Mouse (Mus musculus) spleen, adult 2 months (tissue): ENCODE measurements around the gene Wdr59. TPM values are rescaled to one million over a fixed set of nuclear protein-coding genes. Genes with fewer than 3 reads are reported as not detected.

Source experiments
- DNase-seq, 2 experiments: peaks; one replicate each; pipeline versions ENCODE4 v3.0.0 to v3.0.0-alpha.2; 2012 to 2021; ENCODE audit warnings: low spot score in 2 of 2, low read depth in 1 of 2
- H3K27ac ChIP-seq: fragments of 200-500 bp; 2 replicates; pipeline ENCODE4 v1.5.1; 2012; ENCODE audit warnings: low read length, inconsistent platforms; ENCODE audit not compliant: insufficient read depth
- H3K27me3 ChIP-seq: fragments of 200-500 bp; 2 replicates; pipeline ENCODE4 v1.6.1; 2012; ENCODE audit warnings: mild to moderate bottlenecking, moderate library complexity, low read length, inconsistent platforms; ENCODE audit not compliant: control insufficient read depth, insufficient read depth
- H3K36me3 ChIP-seq: fragments of 200-500 bp; 2 replicates; pipeline ENCODE4 v1.6.1; 2012; ENCODE audit warnings: mild to moderate bottlenecking, low read length, inconsistent platforms; ENCODE audit not compliant: control insufficient read depth, insufficient read depth
- H3K4me1 ChIP-seq: fragments of 200-500 bp; 2 replicates; pipeline ENCODE4 v1.6.1; 2011; ENCODE audit warnings: inconsistent platforms; ENCODE audit not compliant: control insufficient read depth, insufficient read depth, insufficient read length
- H3K4me3 ChIP-seq: fragments of 200-500 bp; 2 replicates; pipeline ENCODE4 v1.5.1; 2011; ENCODE audit warnings: mild to moderate bottlenecking, inconsistent platforms; ENCODE audit not compliant: insufficient read depth, insufficient read length; ENCODE audit errors: extremely low read depth
- CTCF ChIP-seq: fragments of 200-500 bp; IDR thresholded peaks from 2 replicates; pipeline ENCODE4 v1.5.1; 2011; ENCODE audit warnings: mild to moderate bottlenecking, inconsistent platforms; ENCODE audit not compliant: insufficient read depth, insufficient read length, insufficient replicate concordance; ENCODE audit errors: extremely low read depth
- POLR2A ChIP-seq: fragments of 200-500 bp; IDR thresholded peaks from 2 replicates; pipeline ENCODE4 v1.6.1; 2011; ENCODE audit warnings: low read depth, low read length, inconsistent platforms
- WGBS: fragments of 180-500 bp; shearing (Covaris S2); methylation state at CpG from one replicate; pipeline ENCODE4 v1.1.7; 2018; 5-methylcytosine and 5-hydroxymethylcytosine counted together
- polyA plus RNA-seq: library from polyadenylated mRNA; depleted of rRNA; stranded (reverse); fragments of >200 nt; gene quantifications from 2 replicates; pipeline ENCODE4 v1.2.3, GENCODE M21; 2012

The Wdr59 gene
- polyA plus RNA-seq, 1 experiment, result 4.6 TPM

DNA sequence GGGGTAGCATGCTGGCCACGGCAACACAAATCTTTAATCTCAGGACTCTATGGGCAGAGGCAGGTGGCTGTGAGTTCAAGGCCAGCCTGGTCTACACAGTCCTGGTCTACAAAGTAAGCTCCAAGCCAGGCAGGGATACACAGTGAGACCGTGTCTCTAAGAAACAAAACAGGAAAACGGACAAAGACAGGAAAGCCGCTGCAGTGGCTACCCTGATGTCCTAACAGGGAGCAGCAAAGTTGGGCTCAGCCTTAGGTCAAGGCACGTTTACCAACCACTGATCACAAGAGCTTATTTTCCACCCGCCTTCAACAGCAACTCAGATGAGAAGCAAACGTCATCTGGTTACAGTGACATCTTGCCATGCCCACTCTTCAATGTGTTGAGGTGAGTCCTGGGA lies 25.6 kb downstream of the Wdr59 start:
- Histone ChIP-seq H3K4me1 (no peaks in the 10 kb centered on the region), H3K4me3 (no peak overlapping the region), H3K36me3 (peaks cover 14% of the 10 kb centered on the region), H3K27ac (no peak overlapping the region), H3K27me3 (no peaks in the 10 kb centered on the region)
- no peak for TF ChIP-seq CTCF
- no peak for TF ChIP-seq POLR2A
- WGBS, result 87% methylated on average over 7 of the region's 7 CpGs
- no peak for DNase-seq

DNA sequence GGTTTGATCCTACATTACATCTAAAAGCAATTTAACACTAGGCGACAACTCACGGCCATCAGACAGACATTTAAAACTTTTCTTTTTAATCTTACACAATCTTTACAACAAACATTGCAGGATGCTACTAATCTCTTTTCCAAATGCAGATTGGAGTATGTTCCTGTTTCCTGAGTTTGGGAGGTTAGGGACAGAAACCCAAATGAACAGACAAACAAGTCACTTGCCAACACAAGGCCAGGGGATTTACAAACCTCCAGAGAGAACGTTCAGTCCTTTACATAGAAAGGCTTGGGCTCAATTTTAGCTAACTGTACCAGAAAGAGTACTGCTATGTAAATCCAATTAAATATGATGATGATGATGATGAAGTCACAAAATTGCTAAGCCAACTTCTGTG lies 28.7 kb downstream of the Wdr59 start:
- 92% methylated on average over 3 of the region's 3 CpGs for WGBS
- peaks cover 14% of the 10 kb centered on the region for H3K36me3 ChIP-seq
- H3K27ac ChIP-seq, result no peak overlapping the region
- H3K27me3 ChIP-seq, result no peaks in the 10 kb centered on the region
- H3K4me1 ChIP-seq, result no peaks in the 10 kb centered on the region
- TF ChIP-seq CTCF (no peak), POLR2A (no peak)
- H3K4me3 ChIP-seq, result no peak overlapping the region
- DNase-seq, result no peak

DNA sequence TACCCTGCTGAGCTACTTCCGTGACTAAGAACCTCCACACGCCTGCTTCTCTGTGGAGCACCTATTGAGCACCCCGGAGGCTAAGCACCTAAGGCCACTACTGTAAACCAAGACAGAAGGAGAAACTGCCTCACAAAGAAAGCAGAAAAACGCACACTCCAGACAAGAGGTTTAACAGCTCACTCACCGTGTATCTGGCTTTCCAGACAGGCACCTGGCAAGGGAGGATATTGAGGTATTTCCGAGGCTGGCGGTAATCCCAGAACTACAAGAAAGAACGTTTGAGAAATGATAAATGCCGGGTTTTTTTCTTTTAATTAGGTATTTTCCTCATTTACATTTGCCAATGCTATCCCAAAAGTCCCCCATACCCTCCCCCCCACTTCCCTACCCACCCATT lies 29.4 kb downstream of the Wdr59 start:
- no peak overlapping the region for H3K4me3 ChIP-seq
- WGBS, result 92% methylated on average over 9 of the region's 9 CpGs

DNA sequence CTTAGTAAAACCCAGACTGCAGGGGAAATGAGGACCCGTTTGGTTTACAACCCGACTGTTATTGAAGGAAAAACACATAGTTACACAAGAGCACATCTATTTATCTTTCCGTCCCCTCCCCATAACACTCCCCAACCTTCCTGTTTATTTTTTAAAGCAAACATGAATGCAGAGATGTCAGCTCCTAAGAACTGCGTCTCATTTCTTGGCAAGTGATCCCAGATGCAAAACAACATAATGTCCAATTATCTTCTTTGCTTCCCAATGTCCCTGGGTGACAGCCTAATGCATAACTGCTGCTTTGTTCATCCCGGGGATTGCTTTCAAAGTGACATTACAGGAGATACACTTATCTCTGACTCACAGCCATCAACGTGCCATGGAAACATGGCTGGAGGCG lies 30.7 kb downstream of the Wdr59 start:
- DNase-seq, result no peak
- no peak for TF ChIP-seq CTCF
- TF ChIP-seq POLR2A, result no peak
- Histone ChIP-seq H3K4me3 (no peak overlapping the region), H3K27me3 (no peaks in the 10 kb centered on the region), H3K36me3 (peaks cover 12% of the 10 kb centered on the region), H3K4me1 (no peaks in the 10 kb centered on the region), H3K27ac (no peak overlapping the region)
- 91% methylated on average over 7 of the region's 7 CpGs for WGBS

More for the DNA sequence above, 29.4 kb downstream of the Wdr59 start:
- H3K4me1 ChIP-seq, result no peaks in the 10 kb centered on the region
- no peak for DNase-seq
- TF ChIP-seq POLR2A, result no peak
- no peak for TF ChIP-seq CTCF
- H3K36me3 ChIP-seq, result peaks cover 14% of the 10 kb centered on the region
- no peaks in the 10 kb centered on the region for H3K27me3 ChIP-seq
- H3K27ac ChIP-seq, result no peak overlapping the region

DNA sequence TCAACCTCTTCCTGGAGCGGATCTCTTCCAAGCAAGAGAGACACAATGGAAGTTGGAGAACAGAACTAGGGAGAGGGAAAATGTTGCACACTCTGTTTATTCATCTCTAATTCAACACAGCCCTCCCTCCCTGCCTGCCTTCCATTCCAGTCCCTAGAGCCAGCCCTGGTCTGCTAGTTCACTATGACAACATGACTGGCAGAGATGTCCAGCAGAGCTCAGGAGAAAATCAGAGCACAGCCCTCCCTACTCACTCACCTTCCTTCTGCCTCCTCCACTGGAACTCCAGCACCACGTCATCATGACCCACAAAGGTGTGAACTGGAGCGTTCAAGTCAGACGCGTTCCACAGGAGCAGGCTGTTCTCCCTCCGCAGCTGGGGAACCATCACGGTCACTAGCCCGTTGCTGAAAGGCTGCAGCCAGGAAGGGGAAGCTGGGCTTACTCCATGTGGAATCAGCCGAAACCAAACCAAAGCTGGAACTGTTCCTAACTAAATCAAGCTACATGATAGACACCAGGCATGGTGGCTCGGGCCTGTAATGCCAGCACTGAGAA lies 31.8 kb downstream of the Wdr59 start:
- H3K36me3 ChIP-seq, result peaks cover 7% of the 10 kb centered on the region
- TF ChIP-seq POLR2A (no peak), CTCF (no peak)
- no peaks in the 10 kb centered on the region for H3K4me1 ChIP-seq
- H3K4me3 ChIP-seq, result no peak overlapping the region
- no peak overlapping the region for H3K27ac ChIP-seq
- WGBS, result 93% methylated on average over 10 of the region's 10 CpGs
- no peak for DNase-seq
- H3K27me3 ChIP-seq, result no peaks in the 10 kb centered on the region

DNA sequence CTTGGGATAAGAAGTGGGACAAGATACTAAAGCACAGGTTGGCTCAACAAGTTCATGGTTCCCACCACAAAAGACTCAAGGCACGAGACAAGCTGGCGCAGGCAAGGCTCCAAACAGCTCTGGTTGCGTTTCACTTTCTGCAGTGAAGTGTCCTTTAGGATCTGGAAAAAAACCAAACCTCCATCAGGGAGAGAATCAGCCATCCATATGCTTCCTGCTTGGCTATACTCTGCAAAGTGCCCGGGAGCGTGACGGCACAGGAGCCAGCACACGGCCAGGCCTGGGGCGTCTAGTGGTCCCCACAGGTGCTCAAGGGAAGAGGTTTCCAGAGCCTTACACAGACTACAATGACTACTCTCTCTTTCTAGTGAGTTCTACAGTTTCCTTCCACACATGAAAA lies 41.2 kb downstream of the Wdr59 start:
- no peaks in the 10 kb centered on the region for H3K4me1 ChIP-seq
- no peak for DNase-seq
- no peaks in the 10 kb centered on the region for H3K27me3 ChIP-seq
- no peak for TF ChIP-seq CTCF
- H3K4me3 ChIP-seq, result no peak overlapping the region
- WGBS, result 96% methylated on average over 8 of the region's 8 CpGs
- peaks cover 17% of the 10 kb centered on the region for H3K36me3 ChIP-seq
- H3K27ac ChIP-seq, result no peak overlapping the region

DNA sequence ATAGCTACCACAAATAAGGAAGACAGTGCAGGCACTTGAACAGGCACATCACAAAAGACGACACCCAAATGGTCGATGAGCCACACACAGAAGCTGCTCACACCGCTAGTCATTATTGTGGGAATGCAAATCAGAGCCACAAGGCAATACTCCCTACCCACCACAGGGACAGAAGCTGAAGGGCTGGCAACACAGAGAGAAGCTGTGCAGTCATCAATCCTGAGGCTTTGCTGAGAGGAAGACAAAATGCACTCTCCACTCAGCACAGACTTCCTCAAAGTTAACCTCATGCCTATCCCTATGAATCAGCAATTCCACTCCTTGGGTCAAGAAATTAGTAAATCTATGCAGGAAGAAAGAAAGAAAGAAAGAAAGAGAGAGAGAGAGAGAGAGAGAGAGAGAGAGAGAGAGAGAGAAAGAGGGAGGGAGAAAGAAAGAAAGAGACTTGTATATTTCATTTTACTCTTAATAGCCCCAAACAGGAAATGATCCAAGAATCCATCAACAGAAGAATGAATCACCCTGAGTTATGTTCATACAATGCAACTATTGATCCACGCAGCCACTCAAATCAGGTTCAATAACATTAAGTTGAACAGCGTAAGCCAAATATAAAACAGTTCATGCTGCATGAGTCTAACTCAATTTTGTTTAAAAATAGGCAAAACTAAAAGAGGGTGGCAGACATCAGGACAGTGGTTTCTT lies 44.0 kb downstream of the Wdr59 start:
- H3K36me3 ChIP-seq, result peaks cover 9% of the 10 kb centered on the region
- no peak overlapping the region for H3K27ac ChIP-seq
- no peak for DNase-seq
- WGBS, result 74% methylated on average over 5 of the region's 5 CpGs
- no peaks in the 10 kb centered on the region for H3K4me1 ChIP-seq
- TF ChIP-seq POLR2A, result no peak
- no peak for TF ChIP-seq CTCF
- no peak overlapping the region for H3K4me3 ChIP-seq
- no peaks in the 10 kb centered on the region for H3K27me3 ChIP-seq
